Mouse (Mus musculus) G1E (cell line): ENCODE measurements around the gene 4930544D05Rik.

Experiments used
- CTCF ChIP-seq: IDR thresholded peaks from 2 replicates; pipeline ENCODE4 v1.5.1; 2012; ENCODE audit warnings: low read depth, low read length, inconsistent platforms, mixed read lengths
- GATA1 ChIP-seq: IDR thresholded peaks from 2 replicates; pipeline ENCODE4 v1.6.1; 2012; ENCODE audit warnings: borderline replicate concordance, low read length, inconsistent platforms, mixed read lengths
- GATA2 ChIP-seq: IDR thresholded peaks from 2 replicates; pipeline ENCODE4 v1.6.1; 2012; ENCODE audit warnings: low read depth, low read length, inconsistent platforms, borderline replicate concordance
- POLR2AphosphoS5 ChIP-seq: IDR thresholded peaks from 2 replicates; pipeline ENCODE4 v1.6.1; 2012; ENCODE audit warnings: low read depth, low read length, inconsistent platforms; ENCODE audit not compliant: insufficient replicate concordance
- TAL1 ChIP-seq: conservative IDR thresholded peaks from 2 replicates; pipeline ENCODE4 v1.6.1; 2012; ENCODE audit warnings: low read depth, low read length, inconsistent platforms, mixed read lengths

DNA sequence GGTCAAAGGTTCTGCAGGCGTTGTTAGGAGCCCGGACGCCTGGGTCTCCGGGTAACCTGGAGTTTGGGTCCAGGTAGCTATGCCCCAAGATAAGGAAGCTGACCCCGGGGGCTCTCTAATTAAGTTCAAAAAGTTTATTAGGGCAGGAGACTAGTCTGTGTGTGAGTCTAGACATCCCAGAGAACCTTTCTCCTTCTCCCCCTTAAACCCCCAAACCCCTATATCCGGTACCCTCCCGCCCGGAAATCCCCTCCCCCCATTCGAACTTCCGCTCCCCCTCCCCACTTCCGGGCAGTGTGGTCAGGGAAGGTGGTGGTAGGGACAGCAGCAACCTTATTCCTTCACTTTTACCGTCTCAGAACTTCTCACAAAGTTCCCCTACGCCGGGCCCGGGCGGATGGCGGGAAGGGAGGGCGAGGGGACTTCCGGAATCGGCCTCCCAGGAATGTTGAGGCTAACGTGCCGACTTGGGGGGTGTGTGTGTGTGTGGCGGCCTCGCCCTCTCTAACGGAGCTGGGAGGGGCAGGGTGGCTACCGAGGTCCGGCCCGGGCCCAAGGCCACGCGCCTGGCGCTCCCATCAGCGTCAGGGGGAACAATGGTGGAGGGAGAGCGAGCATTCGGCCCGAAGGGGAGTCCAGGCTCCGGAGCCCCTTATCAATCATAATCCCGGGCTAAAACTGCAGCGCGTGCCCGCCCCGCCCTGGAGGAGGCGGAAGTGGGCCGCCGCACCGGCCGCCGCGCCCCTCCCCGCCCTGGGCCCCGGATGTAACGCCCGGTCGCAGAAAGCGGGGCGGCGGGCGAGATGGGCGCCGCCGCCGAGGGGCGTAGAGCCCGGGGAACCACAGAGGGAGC is 37.9 kb downstream of the 4930544D05Rik start:
- TF ChIP-seq CTCF (no peak), GATA1 (no peak), POLR2AphosphoS5 (no peak), TAL1 (no peak), GATA2 (no peak)
